Mouse (Mus musculus) bone marrow macrophage, adult 2 months (primary cell): ENCODE data around the gene Abca14.

Source experiments
- CTCF ChIP-seq: IDR thresholded peaks from 2 replicates; pipeline ENCODE4 v1.5.1; 2012; ENCODE audit warnings: low read depth, mild to moderate bottlenecking, low read length, moderate library complexity
- POLR2A ChIP-seq: IDR thresholded peaks from 2 replicates; pipeline ENCODE4 v1.6.1; 2012; ENCODE audit warnings: mild to moderate bottlenecking, low read depth, low read length, borderline replicate concordance

- no peak for TF ChIP-seq CTCF
- TF ChIP-seq POLR2A: no peak
These were observed 2.5 kb upstream of the Abca14 start for GRCm38 (mm10) chr7:120201231-120201744.
